Comparison of ENCODE assay signal across 8 mouse cellular contexts in genomic region chr2:136891951-136892371, GRCm38 (mm10). TPM values are rescaled to one million over a fixed set of nuclear protein-coding genes. Genes with fewer than 3 reads are reported as not detected.
DNase-seq lines count a peak whose midpoint lies in the region; ATAC-seq lines count a peak whose summit lies in the region.

No protein-coding gene starts in this region.

- peak; percentile 84 for ATAC-seq in hindbrain, embryonic 16.5 days

- peaks cover 80% of the 10 kb centered on the region for H3K79me2 ChIP-seq in macrophage (ENCODE audit: inconsistent target)

- H3K36me3 ChIP-seq in hindbrain, embryonic 16.5 days (ENCODE audit: control insufficient read depth, insufficient read depth, low read length), result no peaks in the 10 kb centered on the region
- H3K36me3 ChIP-seq in macrophage (ENCODE audit: inconsistent target), result no peaks in the 10 kb centered on the region

- H3K27ac ChIP-seq in hindbrain, embryonic 16.5 days (ENCODE audit: low read depth, low read length), result peak overlapping the region; percentile 79
- H3K27ac ChIP-seq in macrophage, result peak overlapping the region; percentile 87

- H3K4me2 ChIP-seq in hindbrain, embryonic 16.5 days (ENCODE audit: low read length), result peak overlapping the region; percentile 53

- H3K9ac ChIP-seq in hindbrain, embryonic 16.5 days (ENCODE audit: low read depth, low read length), result peak overlapping the region; percentile 77

- no peaks in the 10 kb centered on the region for H3K27me3 ChIP-seq in hindbrain, embryonic 16.5 days (replicated peaks; ENCODE audit: control insufficient read depth, insufficient read depth, low read length)

- peak; percentile 79 for DNase-seq in WW6 (ENCODE audit: low read depth, low spot score)
- DNase-seq in cerebellum, postnatal 4 days (ENCODE audit: low spot score in 2 of 2), result peak; percentile 81 to 94
- peak; percentile 98 for DNase-seq in gastrocnemius, adult 18-20 months (ENCODE audit: low spot score)
- peak; percentile 96 to 97 for DNase-seq in left cerebral cortex, adult 18-20 months (ENCODE audit: low spot score in 2 of 2)
- peak; percentile 98 for DNase-seq in right cerebral cortex, adult 18-20 months
- DNase-seq in urinary bladder, postnatal 10 days (ENCODE audit: low spot score), result peak; percentile 69

- H3K4me1 ChIP-seq in hindbrain, embryonic 16.5 days (ENCODE audit: control insufficient read depth, insufficient read depth, low read depth, low read length), result peaks cover 7% of the 10 kb centered on the region

- under 1% methylated on average over 23 of the region's 23 CpGs for WGBS in hindbrain, embryonic 16.5 days
- under 1% methylated on average over 23 of the region's 23 CpGs for WGBS in macrophage (ENCODE audit: missing documents)

- H3K9me3 ChIP-seq in hindbrain, embryonic 16.5 days (ENCODE audit: control insufficient read depth, low read length), result no peaks in the 10 kb centered on the region

- peak overlapping the region; percentile 76 for H3K4me3 ChIP-seq in hindbrain, embryonic 16.5 days (ENCODE audit: low read length)
- peak overlapping the region; percentile 79 for H3K4me3 ChIP-seq in macrophage (ENCODE audit: inconsistent target)

RNA-seq across cellular contexts. Expression of gene AL731706.1, which starts 0.8 kb away (rescaled TPM):
- 10 to 100 TPM; 20.4 to 21.5 TPM for total RNA-seq in gastrocnemius, adult 18-20 months (2021)
- 20.1 and 23.9 TPM in 2 replicates for polyA plus RNA-seq in hindbrain, embryonic 16.5 days (2015; fragmentation: Nextera tagmentation; extraction: Ambion mirVana)
- total RNA-seq in left cerebral cortex, adult 18-20 months (2021), result 10 to 100 TPM; 14.1 to 20.4 TPM
- 1 to 10 TPM in 25 of 26 experiments, not detected in 1; 1.2 to 7.6 (median 2.8) TPM for total RNA-seq in macrophage (2018; cell fraction: chromatin; rRNA removed)
- total RNA-seq in macrophage (2018; cell fraction: cytosol; rRNA removed), result 10 to 100 TPM; 10.3 to 18.2 (median 13.4) TPM
- 10 to 100 TPM in 1 of 26 experiments, 1 to 10 TPM in 24, not detected in 1; 1.1 to 11.8 (median 5.2) TPM for total RNA-seq in macrophage (2018; cell fraction: nucleus; rRNA removed)
- 6.9 to 25.4 TPM (median 19.1 TPM) in 3 replicates for polyA plus RNA-seq in macrophage (2018)

RNA-seq across cellular contexts. Expression of gene Mkks, which starts 0.8 kb away (rescaled TPM):
- total RNA-seq in gastrocnemius, adult 18-20 months (2021), result 10 to 100 TPM; 31.2 to 40.4 TPM
- polyA plus RNA-seq in hindbrain, embryonic 16.5 days (2015; fragmentation: Nextera tagmentation; extraction: Ambion mirVana), result 12.8 and 14.4 TPM in 2 replicates
- 10 to 100 TPM; 28.5 to 29.5 TPM for total RNA-seq in left cerebral cortex, adult 18-20 months (2021)
- total RNA-seq in macrophage (2018; cell fraction: chromatin; rRNA removed), result 10 to 100 TPM in 1 of 26 experiments, 1 to 10 TPM in 25; 1.5 to 12.5 (median 3.4) TPM
- 10 to 100 TPM in 24 of 26 experiments, 1 to 10 TPM in 2; 8.8 to 23.6 (median 14.8) TPM for total RNA-seq in macrophage (2018; cell fraction: cytosol; rRNA removed)
- total RNA-seq in macrophage (2018; cell fraction: nucleus; rRNA removed), result 10 to 100 TPM in 1 of 26 experiments, 1 to 10 TPM in 25; 1.5 to 11.4 (median 4.2) TPM
- 4.2 to 14.7 TPM (median 6.5 TPM) in 3 replicates for polyA plus RNA-seq in macrophage (2018)

RNA-seq across cellular contexts. Expression of gene Slx4ip, which starts 0.9 kb away (rescaled TPM):
- 1 to 10 TPM; 2.7 TPM for total RNA-seq in gastrocnemius, adult 18-20 months (2021)
- 10.6 and 12.7 TPM in 2 replicates for polyA plus RNA-seq in hindbrain, embryonic 16.5 days (2015; fragmentation: Nextera tagmentation; extraction: Ambion mirVana)
- 1 to 10 TPM; 8.1 to 8.3 TPM for total RNA-seq in left cerebral cortex, adult 18-20 months (2021)
- total RNA-seq in macrophage (2018; cell fraction: chromatin; rRNA removed), result 10 to 100 TPM in 23 of 26 experiments, 1 to 10 TPM in 3; 7.1 to 21.5 (median 15.6) TPM
- 1 to 10 TPM; 3.5 to 8.5 (median 5.9) TPM for total RNA-seq in macrophage (2018; cell fraction: cytosol; rRNA removed)
- 10 to 100 TPM in 24 of 26 experiments, 1 to 10 TPM in 2; 8.5 to 19.5 (median 13.9) TPM for total RNA-seq in macrophage (2018; cell fraction: nucleus; rRNA removed)
- 3.9 to 6.4 TPM (median 4.0 TPM) in 3 replicates for polyA plus RNA-seq in macrophage (2018)

RNA-seq across cellular contexts. Expression of gene AL731706.2, which starts 6.5 kb away (rescaled TPM):
- 10 to 100 TPM; 35.3 to 38.5 TPM for total RNA-seq in gastrocnemius, adult 18-20 months (2021)
- polyA plus RNA-seq in hindbrain, embryonic 16.5 days (2015; fragmentation: Nextera tagmentation; extraction: Ambion mirVana), result 28.3 and 32.0 TPM in 2 replicates
- total RNA-seq in left cerebral cortex, adult 18-20 months (2021), result 10 to 100 TPM; 26.9 to 32.8 TPM
- not detected for total RNA-seq in macrophage (2018; cell fraction: chromatin; rRNA removed)
- 10 to 100 TPM in 9 of 26 experiments, 1 to 10 TPM in 3, not detected in 14; 8.4 to 28.2 (median 15.3) TPM for total RNA-seq in macrophage (2018; cell fraction: cytosol; rRNA removed)
- total RNA-seq in macrophage (2018; cell fraction: nucleus; rRNA removed), result not detected
- polyA plus RNA-seq in macrophage (2018), result 17.0 TPM in 1 of 3 replicates, not detected in the others

Comparison
In these comparisons a context has a peak if more than half of its experiments do, and no peak if none do; other contexts are left out.
1. Peak in every context shown above with its lines: DNase-seq, ATAC-seq, H3K4me3 ChIP-seq and H3K27ac ChIP-seq.